Mouse (Mus musculus): ENCODE results near the gene Tbce. TPM values are rescaled to one million over a fixed set of nuclear protein-coding genes. Genes with fewer than 3 reads are reported as not detected.
"Not testable (repeated sequence)": the region's sequence is repeated elsewhere in the genome, so short reads cannot be mapped to it uniquely, and the experiment has no call there.

Gene Tbce
- polyA plus RNA-seq, 1 experiment from 2014 or later: 59.7 TPM

DNA sequence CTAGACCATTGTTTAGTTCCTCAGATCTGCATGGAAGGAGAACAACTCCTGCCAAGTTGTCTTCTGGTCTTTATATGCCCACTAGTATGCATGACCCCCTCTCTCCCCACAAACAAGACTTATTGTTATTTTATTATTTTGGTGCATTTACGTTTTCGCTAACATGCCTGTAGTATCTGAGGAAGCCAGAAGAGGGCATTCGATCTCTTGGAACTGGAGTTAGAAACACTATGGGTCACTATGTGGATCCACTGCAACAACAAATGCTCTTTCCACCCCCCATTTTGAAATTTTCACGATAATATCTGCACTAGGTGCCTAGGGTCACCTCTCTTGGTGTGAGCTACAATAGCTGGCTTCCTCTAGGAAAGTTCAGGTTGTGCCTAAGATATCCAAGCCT, 35.4 kb downstream of the Tbce start:
- no peaks in the 10 kb centered on the region for H3K4me1 ChIP-seq
- H3K4me2 ChIP-seq: no peak overlapping the region
- H3K36me3 ChIP-seq: peaks cover 56% of the 10 kb centered on the region
- H3K27me3 ChIP-seq: no peaks in the 10 kb centered on the region
- H3K9ac ChIP-seq: no peak overlapping the region
- H3K4me3 ChIP-seq: no peak overlapping the region
- ATAC-seq (ENCODE audit: borderline replicate concordance, extremely low read depth, low FRiP score, low TSS enrichment): no peak
- 71% methylated on average over 4 of the region's 4 CpGs for WGBS
- no peak overlapping the region for H3K27ac ChIP-seq
- no peaks in the 10 kb centered on the region for H3K9me3 ChIP-seq

DNA sequence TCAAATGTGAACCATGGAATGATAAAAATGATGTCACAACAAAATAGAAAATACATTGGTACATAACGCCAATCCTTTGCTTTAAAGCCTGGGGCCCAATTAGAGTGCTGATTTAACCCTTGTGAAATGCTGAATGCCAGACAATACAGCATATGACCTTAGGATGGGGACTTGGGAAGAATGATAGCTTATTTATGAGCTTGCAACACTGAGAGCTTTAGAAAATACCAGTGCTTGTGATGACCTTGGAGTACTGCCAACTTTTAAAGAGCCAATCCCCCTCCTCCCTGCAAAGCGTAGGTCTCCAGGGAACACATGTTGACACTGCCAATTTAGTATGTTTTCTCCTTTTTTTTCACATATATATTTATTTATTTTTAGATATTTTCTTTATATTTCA, 36.7 kb downstream of the Tbce start:
- Histone ChIP-seq H3K9ac (no peak overlapping the region), H3K9me3 (no peaks in the 10 kb centered on the region), H3K36me3 (peaks cover 59% of the 10 kb centered on the region), H3K27me3 (no peaks in the 10 kb centered on the region), H3K4me2 (no peak overlapping the region), H3K4me1 (no peaks in the 10 kb centered on the region), H3K4me3 (no peak overlapping the region), H3K27ac (no peak overlapping the region)
- 52% methylated on average over 2 of the region's 2 CpGs for WGBS
- ATAC-seq (ENCODE audit: borderline replicate concordance, extremely low read depth, low FRiP score, low TSS enrichment): peak; percentile 35; the same call in 1 of the 2 replicates

DNA sequence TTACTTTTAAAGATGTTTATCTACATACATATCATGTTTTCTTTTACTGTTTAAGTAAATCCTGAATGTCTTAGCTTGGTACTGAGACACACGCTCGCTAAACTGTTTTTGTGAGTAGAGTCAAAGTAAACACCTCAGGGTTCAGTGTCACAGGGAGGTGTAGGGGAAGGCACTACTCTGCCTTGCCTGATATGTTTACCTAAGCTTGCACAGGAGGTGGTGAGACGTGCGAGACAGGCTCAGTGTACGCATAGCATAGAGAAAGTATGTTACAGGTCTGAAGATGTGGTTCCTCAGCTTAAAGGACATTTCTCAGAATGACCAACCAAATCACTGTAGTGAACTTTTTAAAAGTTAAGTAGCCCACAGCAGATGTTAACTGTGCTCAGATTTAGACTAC, 42.0 kb downstream of the Tbce start:
- no peak overlapping the region for H3K9ac ChIP-seq
- H3K9me3 ChIP-seq: no peaks in the 10 kb centered on the region
- peaks cover 61% of the 10 kb centered on the region for H3K36me3 ChIP-seq
- 58% methylated on average over 5 of the region's 5 CpGs for WGBS
- ATAC-seq (ENCODE audit: borderline replicate concordance, extremely low read depth, low FRiP score, low TSS enrichment): no peak
- no peak overlapping the region for H3K4me3 ChIP-seq
- H3K27me3 ChIP-seq: no peaks in the 10 kb centered on the region
- H3K27ac ChIP-seq: no peak overlapping the region
- no peaks in the 10 kb centered on the region for H3K4me1 ChIP-seq
- H3K4me2 ChIP-seq: no peak overlapping the region

- no peak for ATAC-seq (ENCODE audit: borderline replicate concordance, extremely low read depth, low FRiP score, low TSS enrichment)
- H3K4me3 ChIP-seq: no peak overlapping the region
- H3K9me3 ChIP-seq: no peaks in the 10 kb centered on the region
- H3K27me3 ChIP-seq: no peaks in the 10 kb centered on the region
- no peak overlapping the region for H3K27ac ChIP-seq
- no peaks in the 10 kb centered on the region for H3K4me1 ChIP-seq
- H3K9ac ChIP-seq: no peak overlapping the region
- 91% methylated on average over 5 of the region's 5 CpGs for WGBS
- no peak overlapping the region for H3K4me2 ChIP-seq
- peaks cover 44% of the 10 kb centered on the region for H3K36me3 ChIP-seq
Measured at GRCm38 (mm10) chr13:13995046-13995445, 44.4 kb downstream of the Tbce start.

GRCm38 (mm10) chr13:13993041-13993440, 46.4 kb downstream of the Tbce start:
- H3K9me3 ChIP-seq: no peaks in the 10 kb centered on the region
- no peaks in the 10 kb centered on the region for H3K4me1 ChIP-seq
- no peak overlapping the region for H3K27ac ChIP-seq
- H3K4me2 ChIP-seq: no peak overlapping the region
- 74% methylated on average over 3 of the region's 3 CpGs for WGBS
- H3K9ac ChIP-seq: no peak overlapping the region
- H3K4me3 ChIP-seq: no peak overlapping the region
- ATAC-seq (ENCODE audit: borderline replicate concordance, extremely low read depth, low FRiP score, low TSS enrichment): no peak
- no peaks in the 10 kb centered on the region for H3K27me3 ChIP-seq
- H3K36me3 ChIP-seq: peaks cover 38% of the 10 kb centered on the region

DNA sequence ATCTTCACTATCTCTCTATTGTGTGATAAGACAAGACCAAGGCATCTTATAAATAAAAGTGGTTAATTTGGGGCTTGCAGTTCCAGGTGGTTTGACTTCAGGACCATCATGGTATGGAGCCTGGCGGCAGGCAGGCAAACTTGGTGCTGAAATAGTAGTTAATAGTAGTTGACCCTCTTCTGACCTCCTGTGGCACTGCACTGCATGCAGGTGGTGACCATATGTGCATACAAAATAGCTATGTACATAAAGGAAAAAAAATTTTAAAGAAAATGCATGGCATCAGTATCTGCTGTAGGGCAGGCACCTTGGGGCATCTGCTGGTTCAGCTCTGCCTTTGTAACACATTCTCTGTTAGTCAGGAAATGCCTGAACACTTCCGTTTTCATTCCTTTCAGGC, 49.0 kb downstream of the Tbce start:
- Histone ChIP-seq H3K27me3 (no peaks in the 10 kb centered on the region), H3K36me3 (peaks cover 18% of the 10 kb centered on the region), H3K9me3 (no peaks in the 10 kb centered on the region), H3K27ac (no peak overlapping the region), H3K9ac (no peak overlapping the region), H3K4me3 (no peak overlapping the region), H3K4me2 (no peak overlapping the region), H3K4me1 (no peaks in the 10 kb centered on the region)
- 66% methylated on average over 2 of the region's 2 CpGs for WGBS
- ATAC-seq (ENCODE audit: borderline replicate concordance, extremely low read depth, low FRiP score, low TSS enrichment): no peak

DNA sequence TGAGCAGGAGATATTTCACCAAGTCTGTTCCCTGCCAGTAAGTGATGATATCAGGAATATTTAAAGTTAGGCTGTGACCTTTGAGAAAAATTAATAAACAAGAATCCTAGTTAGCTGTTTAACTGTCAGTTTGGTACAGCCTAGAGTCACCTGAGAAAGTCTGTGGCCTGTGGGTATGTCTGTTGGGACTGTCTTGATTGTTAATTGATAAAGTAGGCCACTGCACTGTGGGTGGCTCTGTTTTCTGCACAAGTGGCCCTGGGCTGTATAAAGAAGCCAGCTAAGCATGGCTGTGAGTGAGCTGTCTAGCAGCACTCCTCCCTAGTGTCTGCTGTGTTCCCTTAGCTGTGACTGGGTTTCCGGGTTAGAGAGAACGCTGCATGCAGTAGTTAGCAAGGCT, 50.3 kb downstream of the Tbce start:
- Histone ChIP-seq H3K9me3 (no peaks in the 10 kb centered on the region), H3K9ac (no peak overlapping the region), H3K4me2 (no peak overlapping the region), H3K4me1 (no peaks in the 10 kb centered on the region), H3K27ac (no peak overlapping the region), H3K27me3 (no peaks in the 10 kb centered on the region), H3K4me3 (no peak overlapping the region), H3K36me3 (peaks cover 7% of the 10 kb centered on the region; the same call in 1 of the 2 replicates)
- no peak for ATAC-seq (ENCODE audit: borderline replicate concordance, extremely low read depth, low FRiP score, low TSS enrichment)
- WGBS: 87% methylated on average over 2 of the region's 2 CpGs

DNA sequence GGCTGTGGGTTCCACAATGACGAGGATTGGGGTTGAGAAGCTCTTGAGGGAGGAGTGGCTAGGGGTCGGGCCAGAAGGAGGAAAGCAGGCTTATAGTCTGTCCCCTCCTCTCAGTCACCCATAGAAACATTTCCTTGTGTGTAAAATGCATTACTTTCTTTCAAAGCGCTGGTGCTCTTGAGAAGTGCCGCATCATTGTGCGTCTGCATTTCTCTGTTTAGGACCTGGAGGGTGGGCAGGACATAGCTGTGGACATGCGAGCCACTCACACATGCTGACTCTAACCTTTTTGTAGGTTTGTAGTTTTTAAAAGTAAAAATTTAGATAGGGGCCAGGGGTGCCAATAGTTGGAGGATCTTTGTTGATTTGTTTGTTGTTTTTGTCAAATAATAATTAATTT, 55.9 kb downstream of the Tbce start:
- Histone ChIP-seq H3K9ac (no peak overlapping the region), H3K27ac (no peak overlapping the region), H3K4me1 (no peaks in the 10 kb centered on the region), H3K36me3 (no peaks in the 10 kb centered on the region), H3K9me3 (no peaks in the 10 kb centered on the region), H3K4me2 (no peak overlapping the region), H3K27me3 (no peaks in the 10 kb centered on the region), H3K4me3 (no peak overlapping the region)
- ATAC-seq (ENCODE audit: borderline replicate concordance, extremely low read depth, low FRiP score, low TSS enrichment): no peak
- WGBS: 85% methylated on average over 6 of the region's 6 CpGs

GRCm38 (mm10) chr13:13981842-13982241, 57.6 kb downstream of the Tbce start:
- H3K36me3 ChIP-seq; H3K27me3 ChIP-seq; H3K4me3 ChIP-seq; H3K4me2 ChIP-seq; H3K9ac ChIP-seq; ATAC-seq (ENCODE audit: borderline replicate concordance, extremely low read depth, low FRiP score, low TSS enrichment); H3K4me1 ChIP-seq; H3K27ac ChIP-seq; H3K9me3 ChIP-seq: not testable (repeated sequence)
- 89% methylated on average over 1 of the region's 1 CpGs for WGBS

DNA sequence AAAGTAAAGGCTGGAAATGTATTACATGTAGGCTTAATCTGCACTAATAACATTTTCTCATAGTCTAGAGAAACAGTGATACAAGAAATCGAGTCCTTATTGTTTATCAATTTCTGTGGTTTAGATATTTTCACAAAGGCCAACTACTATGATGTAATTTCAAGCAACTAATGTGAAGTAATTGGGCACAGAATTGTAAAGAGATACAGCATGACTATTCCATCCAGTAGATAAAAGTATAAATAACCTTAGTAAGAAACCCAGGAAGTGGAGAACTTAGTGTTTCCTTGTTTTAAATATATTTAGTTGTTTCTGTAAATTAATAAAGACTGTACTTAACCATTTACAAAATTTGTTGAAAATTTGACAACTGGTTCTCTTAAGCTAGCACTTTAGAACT, 69.6 kb downstream of the Tbce start:
- H3K27ac ChIP-seq: no peak overlapping the region
- 75% methylated on average over 1 of the region's 1 CpGs for WGBS
- H3K9ac ChIP-seq: no peak overlapping the region
- no peaks in the 10 kb centered on the region for H3K27me3 ChIP-seq
- no peak for ATAC-seq (ENCODE audit: borderline replicate concordance, extremely low read depth, low FRiP score, low TSS enrichment)
- H3K36me3 ChIP-seq: peaks cover 6% of the 10 kb centered on the region; the same call in 1 of the 2 replicates
- H3K9me3 ChIP-seq: no peaks in the 10 kb centered on the region
- H3K4me3 ChIP-seq: no peak overlapping the region
- no peaks in the 10 kb centered on the region for H3K4me1 ChIP-seq
- H3K4me2 ChIP-seq: no peak overlapping the region

DNA sequence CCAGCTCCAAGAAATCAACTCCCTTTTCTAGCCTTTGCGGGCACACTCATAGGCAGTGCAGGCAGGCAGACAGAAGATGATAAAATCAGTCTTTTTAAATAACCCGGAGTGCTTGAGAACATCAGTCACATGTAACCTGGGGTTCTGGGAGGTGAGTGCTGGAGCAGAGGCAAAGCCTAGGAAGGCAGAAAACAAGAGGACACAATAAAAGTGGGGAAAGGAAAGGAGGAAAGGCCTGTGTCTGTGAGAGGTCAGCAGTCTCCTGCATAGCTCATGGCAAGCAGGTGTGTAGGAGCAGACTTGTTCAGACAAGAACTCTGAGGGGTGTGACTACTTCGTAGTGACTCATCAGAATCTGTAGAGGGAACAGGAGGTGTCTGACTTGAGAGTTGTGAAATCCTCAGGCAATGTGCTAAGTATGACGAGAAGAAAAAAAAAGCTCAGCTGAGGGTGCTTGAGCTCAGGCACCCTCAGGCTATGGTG, 70.8 kb downstream of the Tbce start:
- no peak overlapping the region for H3K4me3 ChIP-seq
- H3K9me3 ChIP-seq: no peaks in the 10 kb centered on the region
- H3K4me1 ChIP-seq: no peaks in the 10 kb centered on the region
- no peak overlapping the region for H3K4me2 ChIP-seq
- H3K9ac ChIP-seq: no peak overlapping the region
- H3K36me3 ChIP-seq: peaks cover 6% of the 10 kb centered on the region; the same call in 1 of the 2 replicates
- H3K27me3 ChIP-seq: no peaks in the 10 kb centered on the region
- H3K27ac ChIP-seq: no peak overlapping the region
- no peak for ATAC-seq (ENCODE audit: borderline replicate concordance, extremely low read depth, low FRiP score, low TSS enrichment)
- 75% methylated on average over 4 of the region's 4 CpGs for WGBS

DNA sequence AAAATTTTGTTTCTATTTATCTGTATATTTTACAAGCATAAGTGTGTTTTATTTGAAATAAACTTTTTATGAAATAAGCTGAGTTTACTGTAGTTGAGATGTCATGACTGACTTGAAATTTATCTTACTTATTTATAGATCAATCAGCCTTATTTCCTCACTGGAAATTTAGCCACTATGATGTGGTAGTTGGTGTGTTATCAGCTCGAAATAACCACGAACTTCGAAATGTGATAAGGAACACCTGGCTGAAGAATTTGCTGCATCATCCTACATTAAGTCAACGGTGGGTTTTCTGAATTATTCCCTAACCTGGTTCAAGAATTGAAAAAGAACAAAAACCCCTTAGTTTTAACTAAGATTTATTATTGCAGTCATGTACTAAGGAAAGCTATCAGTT, 73.3 kb downstream of the Tbce start:
- WGBS: 54% methylated on average over 4 of the region's 4 CpGs
- no peak overlapping the region for H3K27ac ChIP-seq
- H3K4me3 ChIP-seq: no peak overlapping the region
- H3K4me1 ChIP-seq: no peaks in the 10 kb centered on the region
- no peaks in the 10 kb centered on the region for H3K9me3 ChIP-seq
- H3K4me2 ChIP-seq: no peak overlapping the region
- ATAC-seq (ENCODE audit: borderline replicate concordance, extremely low read depth, low FRiP score, low TSS enrichment): no peak
- H3K27me3 ChIP-seq: no peaks in the 10 kb centered on the region
- no peak overlapping the region for H3K9ac ChIP-seq
- peaks cover 6% of the 10 kb centered on the region; the same call in 1 of the 2 replicates for H3K36me3 ChIP-seq

DNA sequence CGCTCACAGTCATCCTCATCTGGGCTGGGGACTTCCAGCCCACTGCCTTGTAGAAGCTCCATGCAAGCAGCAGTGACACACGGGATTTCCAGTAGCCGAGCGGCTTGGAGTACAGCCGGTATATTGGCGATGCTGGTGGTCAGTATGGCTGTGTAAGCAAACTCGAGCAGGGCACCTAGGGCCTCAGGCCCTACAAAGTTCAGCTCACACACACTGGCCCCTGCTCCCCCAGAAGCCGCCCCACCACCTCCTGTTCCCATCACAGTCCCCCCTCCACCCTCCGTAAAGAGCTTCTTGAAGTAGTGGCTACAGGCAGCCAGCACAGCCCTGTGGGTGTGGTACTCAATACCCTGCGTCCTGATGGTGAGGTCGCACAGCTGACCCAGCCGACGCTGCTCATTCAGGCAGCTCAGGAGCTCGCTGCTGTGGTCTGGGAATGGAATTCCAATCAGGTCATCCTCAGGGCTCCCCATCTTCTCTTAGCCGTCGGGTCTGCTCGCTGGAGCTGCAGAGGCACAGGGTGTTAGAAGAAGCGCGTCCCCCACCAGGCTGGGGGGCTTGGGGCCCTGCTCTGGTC, 74.0 kb downstream of the Tbce start:
- 60% methylated on average over 19 of the region's 19 CpGs for WGBS
- Histone ChIP-seq H3K27me3 (no peaks in the 10 kb centered on the region), H3K27ac (no peak overlapping the region), H3K4me1 (no peaks in the 10 kb centered on the region), H3K4me3 (no peak overlapping the region), H3K9me3 (no peaks in the 10 kb centered on the region), H3K9ac (no peak overlapping the region), H3K4me2 (no peak overlapping the region), H3K36me3 (peaks cover 6% of the 10 kb centered on the region; the same call in 1 of the 2 replicates)
- no peak for ATAC-seq (ENCODE audit: borderline replicate concordance, extremely low read depth, low FRiP score, low TSS enrichment)

Measured in lung, embryonic 15.5 days (tissue).